Mouse (Mus musculus) midbrain, postnatal 0 days (tissue): ENCODE measurements around the gene Fgf9. TPM values are rescaled to one million over a fixed set of nuclear protein-coding genes. Genes with fewer than 3 reads are reported as not detected.

ENCODE experiments used
- ATAC-seq: fragments of 200-750 bp; cut with Nextera tagmentation; 2 replicates; pipeline ENCODE4 v1.8.0; 2017; ENCODE audit warnings: moderate number of reproducible peaks, mild to moderate bottlenecking, moderate TSS enrichment, moderate library complexity; ENCODE audit not compliant: low FRiP score
- DNase-seq: peaks from one replicate; pipeline ENCODE4 v3.0.0-alpha.2; 2015; ENCODE audit warnings: low spot score
- H3K27ac ChIP-seq: fragments of 300-500 bp; sonication (generic); 2 replicates; pipeline ENCODE4 v1.5.1; 2014; ENCODE audit warnings: low read depth, mild to moderate bottlenecking, low read length, mixed read lengths
- H3K27me3 ChIP-seq: fragments of 300-500 bp; sonication (generic); 2 replicates; pipeline ENCODE4 v1.6.1; 2014; ENCODE audit warnings: low read length, control low read depth, mixed read lengths; ENCODE audit not compliant: insufficient read depth
- H3K36me3 ChIP-seq: fragments of 300-500 bp; sonication (generic); 2 replicates; pipeline ENCODE4 v1.6.1; 2014; ENCODE audit warnings: low read length, control low read depth, mixed read lengths; ENCODE audit not compliant: insufficient read depth
- H3K4me1 ChIP-seq: fragments of 300-500 bp; sonication (generic); 2 replicates; pipeline ENCODE4 v1.6.1; 2014; ENCODE audit warnings: mild to moderate bottlenecking, control low read depth, antibody characterized with exemption, low read length, mixed read lengths; ENCODE audit not compliant: insufficient read depth
- H3K4me2 ChIP-seq: fragments of 300-500 bp; sonication (generic); 2 replicates; pipeline ENCODE4 v1.6.1; 2014; ENCODE audit warnings: low read depth, mild to moderate bottlenecking, low read length, mixed read lengths; ENCODE audit not compliant: poor library complexity, severe bottlenecking
- H3K4me3 ChIP-seq: fragments of 300-500 bp; sonication (generic); 2 replicates; pipeline ENCODE4 v1.5.1; 2014; ENCODE audit warnings: low read depth, mild to moderate bottlenecking, low read length, moderate library complexity
- H3K9ac ChIP-seq: fragments of 300-500 bp; sonication (generic); replicated peaks from 2 replicates; pipeline ENCODE4 v1.6.1; 2014; ENCODE audit warnings: mild to moderate bottlenecking, low read length, moderate library complexity, mixed read lengths; ENCODE audit not compliant: poor library complexity, severe bottlenecking
- H3K9me3 ChIP-seq: fragments of 300-500 bp; sonication (generic); 2 replicates; pipeline ENCODE4 v1.6.1; 2016; ENCODE audit warnings: low read length, control low read depth
- CTCF ChIP-seq: IDR thresholded peaks from 2 replicates; pipeline ENCODE4 v1.5.1; 2016; ENCODE audit warnings: antibody characterized with exemption, mild to moderate bottlenecking
- WGBS: fragments of 180-500 bp; shearing (Covaris S2); extraction: QIAGEN DNeasy Blood & Tissue Kit; methylation state at CpG from one replicate; pipeline ENCODE4 v1.1.7; 2014; 5-methylcytosine and 5-hydroxymethylcytosine counted together
- polyA plus RNA-seq: library from polyadenylated mRNA; unstranded; fragments of >200 nt; fragmentation: Nextera tagmentation; extraction: Ambion mirVana; gene quantifications from 2 replicates; pipeline ENCODE4 v1.2.1, GENCODE M21; 2015
- total RNA-seq: library from RNA; depleted of rRNA; stranded (reverse); fragments of >200 nt; gene quantifications from 2 replicates; pipeline ENCODE4 v1.2.3, GENCODE M21; 2014

The Fgf9 gene
- total and polyA plus RNA-seq, 2 experiments from 2014 or later, result 7.9 to 17.7 TPM

GRCm38 (mm10) chr14:58079471-58079870, 9.1 kb downstream of the Fgf9 start:
- 84% methylated on average over 2 of the region's 2 CpGs for WGBS
- Histone ChIP-seq H3K9me3 (no peaks in the 10 kb centered on the region), H3K27ac (no peak overlapping the region), H3K36me3 (no peaks in the 10 kb centered on the region), H3K4me3 (no peak overlapping the region), H3K9ac (no peak overlapping the region), H3K4me1 (no peaks in the 10 kb centered on the region), H3K4me2 (no peak overlapping the region), H3K27me3 (peaks cover 3% of the 10 kb centered on the region; the same call in 1 of the 2 replicates)
- DNase-seq (no peak), ATAC-seq (no peak)
- no peak for TF ChIP-seq CTCF

GRCm38 (mm10) chr14:58081955-58082354, 11.6 kb downstream of the Fgf9 start:
- no peak overlapping the region for H3K4me3 ChIP-seq
- no peak for ATAC-seq
- H3K27ac ChIP-seq, result no peak overlapping the region
- H3K4me2 ChIP-seq, result no peak overlapping the region
- H3K4me1 ChIP-seq, result no peaks in the 10 kb centered on the region
- 72% methylated on average over 1 of the region's 1 CpGs for WGBS
- no peak overlapping the region for H3K9ac ChIP-seq
- peak; percentile 19 for DNase-seq
- H3K27me3 ChIP-seq, result peaks cover 3% of the 10 kb centered on the region; the same call in 1 of the 2 replicates
- no peaks in the 10 kb centered on the region for H3K36me3 ChIP-seq
- no peaks in the 10 kb centered on the region for H3K9me3 ChIP-seq
- TF ChIP-seq CTCF, result no peak

- WGBS, result 95% methylated on average over 3 of the region's 3 CpGs
- no peak overlapping the region for H3K4me3 ChIP-seq
- no peak overlapping the region for H3K9ac ChIP-seq
- H3K4me2 ChIP-seq, result no peak overlapping the region
- ATAC-seq (no peak), DNase-seq (no peak)
- H3K36me3 ChIP-seq, result no peaks in the 10 kb centered on the region
- H3K9me3 ChIP-seq, result no peaks in the 10 kb centered on the region
- no peaks in the 10 kb centered on the region for H3K4me1 ChIP-seq
- peak; percentile 30; the same call in 1 of the 2 replicates for TF ChIP-seq CTCF
- no peaks in the 10 kb centered on the region for H3K27me3 ChIP-seq
- H3K27ac ChIP-seq, result no peak overlapping the region
Observed at GRCm38 (mm10) chr14:58084240-58084639, 13.9 kb downstream of the Fgf9 start.

GRCm38 (mm10) chr14:58087326-58087725, 17.0 kb downstream of the Fgf9 start:
- Histone ChIP-seq H3K4me3 (no peak overlapping the region), H3K4me2 (no peak overlapping the region), H3K4me1 (no peaks in the 10 kb centered on the region), H3K27ac (no peak overlapping the region), H3K27me3 (no peaks in the 10 kb centered on the region), H3K9me3 (no peaks in the 10 kb centered on the region), H3K36me3 (no peaks in the 10 kb centered on the region), H3K9ac (no peak overlapping the region)
- TF ChIP-seq CTCF, result no peak
- DNase-seq, result no peak
- 50% methylated on average over 4 of the region's 4 CpGs for WGBS
- no peak for ATAC-seq

GRCm38 (mm10) chr14:58089486-58089885, 19.1 kb downstream of the Fgf9 start:
- ATAC-seq (no peak), DNase-seq (no peak)
- 81% methylated on average over 5 of the region's 5 CpGs for WGBS
- no peak overlapping the region for H3K4me2 ChIP-seq
- no peaks in the 10 kb centered on the region for H3K9me3 ChIP-seq
- H3K36me3 ChIP-seq, result no peaks in the 10 kb centered on the region
- H3K27ac ChIP-seq, result no peak overlapping the region
- H3K9ac ChIP-seq, result no peak overlapping the region
- TF ChIP-seq CTCF, result no peak
- H3K4me3 ChIP-seq, result no peak overlapping the region
- no peaks in the 10 kb centered on the region for H3K4me1 ChIP-seq
- H3K27me3 ChIP-seq, result no peaks in the 10 kb centered on the region

- Histone ChIP-seq H3K27me3 (no peaks in the 10 kb centered on the region), H3K9me3 (no peaks in the 10 kb centered on the region), H3K36me3 (no peaks in the 10 kb centered on the region), H3K4me3 (no peak overlapping the region), H3K4me1 (no peaks in the 10 kb centered on the region), H3K4me2 (no peak overlapping the region), H3K27ac (no peak overlapping the region), H3K9ac (no peak overlapping the region)
- WGBS, result 75% methylated on average over 10 of the region's 10 CpGs
- no peak for TF ChIP-seq CTCF
- ATAC-seq (no peak), DNase-seq (no peak)
Observed at GRCm38 (mm10) chr14:58091321-58091720, 21.0 kb downstream of the Fgf9 start.
